Mouse (Mus musculus) kidney, embryonic 14.5 days (tissue): ENCODE measurements around the gene Ift57. TPM values are rescaled to one million over a fixed set of nuclear protein-coding genes. Genes with fewer than 3 reads are reported as not detected.

ENCODE experiments used
- ATAC-seq: fragments of 200-750 bp; cut with Nextera tagmentation; 2 replicates; pipeline ENCODE4 v1.8.0; 2017; ENCODE audit warnings: moderate number of reproducible peaks, mild to moderate bottlenecking, moderate TSS enrichment, moderate library complexity; ENCODE audit not compliant: low FRiP score, low TSS enrichment
- H3K27ac ChIP-seq: fragments of 300-500 bp; sonication (generic); 2 replicates; pipeline ENCODE4 v1.5.1; 2014; ENCODE audit warnings: low read depth, mild to moderate bottlenecking, low read length, moderate library complexity, mixed read lengths
- H3K27me3 ChIP-seq: fragments of 300-500 bp; sonication (generic); 2 replicates; pipeline ENCODE4 v1.6.1; 2014; ENCODE audit warnings: mild to moderate bottlenecking, low read length; ENCODE audit not compliant: control insufficient read depth, insufficient read depth
- H3K36me3 ChIP-seq: fragments of 300-500 bp; sonication (generic); 2 replicates; pipeline ENCODE4 v1.6.1; 2014; ENCODE audit warnings: low read length, mixed read lengths; ENCODE audit not compliant: control insufficient read depth, insufficient read depth
- H3K4me1 ChIP-seq: fragments of 300-500 bp; sonication (generic); 2 replicates; pipeline ENCODE4 v1.6.1; 2014; ENCODE audit warnings: low read length, mixed read lengths; ENCODE audit not compliant: control insufficient read depth, insufficient read depth
- H3K4me2 ChIP-seq: fragments of 300-500 bp; sonication (generic); replicated peaks from 2 replicates; pipeline ENCODE4 v1.6.1; 2014; ENCODE audit warnings: low read depth, mild to moderate bottlenecking, low read length
- H3K4me3 ChIP-seq: fragments of 300-500 bp; sonication (generic); 2 replicates; pipeline ENCODE4 v1.5.1; 2014; ENCODE audit warnings: mild to moderate bottlenecking, low read length
- H3K9ac ChIP-seq: fragments of 300-500 bp; sonication (generic); 2 replicates; pipeline ENCODE4 v1.6.1; 2014; ENCODE audit warnings: low read depth, mild to moderate bottlenecking, low read length, moderate library complexity
- H3K9me3 ChIP-seq: fragments of 300-500 bp; sonication (generic); 2 replicates; pipeline ENCODE4 v1.6.1; 2016; ENCODE audit warnings: low read length; ENCODE audit not compliant: control insufficient read depth
- WGBS: fragments of 180-500 bp; shearing (Covaris S2); extraction: QIAGEN DNeasy Blood & Tissue Kit; methylation state at CpG from one replicate; pipeline ENCODE4 v1.1.7; 2014; 5-methylcytosine and 5-hydroxymethylcytosine counted together
- polyA plus RNA-seq: library from polyadenylated mRNA; unstranded; fragments of >200 nt; fragmentation: Nextera tagmentation; extraction: Ambion mirVana; gene quantifications from 2 replicates; pipeline ENCODE4 v1.2.1, GENCODE M21; 2014

The Ift57 gene
- polyA plus RNA-seq, 1 experiment from 2014 or later, result 31.2 TPM

GRCm38 (mm10) chr16:49726216-49726615 lies 27.2 kb downstream of the Ift57 start:
- ATAC-seq, result no peak
- Histone ChIP-seq H3K27ac (no peak overlapping the region), H3K27me3 (no peaks in the 10 kb centered on the region), H3K36me3 (no peaks in the 10 kb centered on the region), H3K9ac (no peak overlapping the region), H3K9me3 (no peaks in the 10 kb centered on the region), H3K4me2 (no peak overlapping the region), H3K4me3 (no peak overlapping the region), H3K4me1 (no peaks in the 10 kb centered on the region)
- 82% methylated on average over 3 of the region's 3 CpGs for WGBS

DNA sequence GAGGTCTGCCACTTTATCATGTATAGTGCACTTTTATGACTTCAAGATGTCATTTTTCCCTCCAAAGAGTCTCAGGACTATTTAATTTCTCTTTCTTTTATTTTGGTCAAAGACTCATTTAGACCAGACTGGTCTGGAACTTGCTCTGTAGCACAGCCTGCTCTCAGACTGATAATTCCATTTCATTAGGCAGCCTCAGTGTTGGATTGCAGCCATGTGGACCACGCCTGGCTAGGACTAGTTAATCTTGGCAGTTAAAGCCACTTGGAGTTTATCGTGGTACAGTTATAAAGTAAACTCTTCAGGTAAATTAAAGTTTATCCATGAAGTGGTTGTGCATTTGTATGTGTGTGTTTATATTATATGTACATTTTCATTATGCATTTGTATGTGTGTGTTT lies 27.7 kb downstream of the Ift57 start:
- no peak overlapping the region for H3K9ac ChIP-seq
- H3K27ac ChIP-seq, result no peak overlapping the region
- H3K36me3 ChIP-seq, result no peaks in the 10 kb centered on the region
- ATAC-seq, result no peak
- H3K4me2 ChIP-seq, result no peak overlapping the region
- no peaks in the 10 kb centered on the region for H3K27me3 ChIP-seq
- H3K4me1 ChIP-seq, result no peaks in the 10 kb centered on the region
- H3K9me3 ChIP-seq, result no peaks in the 10 kb centered on the region
- WGBS, result 84% methylated on average over 2 of the region's 2 CpGs
- H3K4me3 ChIP-seq, result no peak overlapping the region

GRCm38 (mm10) chr16:49736536-49736935 lies 37.5 kb downstream of the Ift57 start:
- no peak for ATAC-seq
- WGBS, result 91% methylated on average over 9 of the region's 9 CpGs

GRCm38 (mm10) chr16:49747360-49747759 lies 48.3 kb downstream of the Ift57 start:
- 95% methylated on average over 2 of the region's 2 CpGs for WGBS
- no peaks in the 10 kb centered on the region for H3K4me1 ChIP-seq

More at GRCm38 (mm10) chr16:49736536-49736935, 37.5 kb downstream of the Ift57 start:
- Histone ChIP-seq H3K27me3 (no peaks in the 10 kb centered on the region), H3K4me1 (no peaks in the 10 kb centered on the region), H3K27ac (no peak overlapping the region), H3K36me3 (no peaks in the 10 kb centered on the region), H3K9ac (no peak overlapping the region), H3K4me3 (no peak overlapping the region), H3K4me2 (no peak overlapping the region), H3K9me3 (no peaks in the 10 kb centered on the region)

DNA sequence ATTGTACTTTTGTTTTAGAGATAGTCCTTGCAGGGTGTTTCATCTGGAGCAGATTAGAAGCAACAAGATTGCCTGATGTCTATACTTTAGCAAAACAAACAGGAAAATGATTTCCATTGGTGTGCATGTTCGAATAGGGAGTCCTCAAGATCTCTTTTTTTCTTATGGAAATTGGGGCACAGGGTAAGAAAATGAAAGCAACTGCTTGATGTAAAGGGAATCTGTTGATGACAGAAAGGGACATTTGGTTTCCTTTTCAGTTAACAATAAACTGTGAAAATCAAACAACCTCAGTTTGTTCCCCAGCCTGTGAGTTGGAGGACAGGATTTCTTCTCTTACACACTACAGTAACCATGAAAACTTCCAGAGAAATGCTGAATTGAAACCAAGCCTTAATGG lies 53.9 kb downstream of the Ift57 start:
- Histone ChIP-seq H3K4me1 (no peaks in the 10 kb centered on the region), H3K36me3 (no peaks in the 10 kb centered on the region), H3K4me3 (no peak overlapping the region), H3K27me3 (no peaks in the 10 kb centered on the region), H3K27ac (no peak overlapping the region), H3K9me3 (no peaks in the 10 kb centered on the region), H3K9ac (no peak overlapping the region), H3K4me2 (no peak overlapping the region)
- ATAC-seq, result no peak
- WGBS, result 66% methylated on average over 1 of the region's 1 CpGs

More at GRCm38 (mm10) chr16:49747360-49747759, 48.3 kb downstream of the Ift57 start:
- Histone ChIP-seq H3K9ac (no peak overlapping the region), H3K27me3 (no peaks in the 10 kb centered on the region), H3K27ac (no peak overlapping the region), H3K9me3 (no peaks in the 10 kb centered on the region), H3K4me2 (no peak overlapping the region), H3K36me3 (no peaks in the 10 kb centered on the region), H3K4me3 (no peak overlapping the region)
- no peak for ATAC-seq

- H3K4me3 ChIP-seq, result no peak overlapping the region
- WGBS, result 46% methylated on average over 3 of the region's 3 CpGs
- ATAC-seq, result no peak
- no peaks in the 10 kb centered on the region for H3K9me3 ChIP-seq
- H3K4me1 ChIP-seq, result no peaks in the 10 kb centered on the region
- H3K9ac ChIP-seq, result no peak overlapping the region
- H3K27ac ChIP-seq, result no peak overlapping the region
- H3K27me3 ChIP-seq, result no peaks in the 10 kb centered on the region
- no peaks in the 10 kb centered on the region for H3K36me3 ChIP-seq
- no peak overlapping the region for H3K4me2 ChIP-seq
Observed at GRCm38 (mm10) chr16:49753318-49753717, 54.3 kb downstream of the Ift57 start.

GRCm38 (mm10) chr16:49760517-49761203 lies 61.6 kb downstream of the Ift57 start:
- Histone ChIP-seq H3K9ac (no peak overlapping the region), H3K27me3 (no peaks in the 10 kb centered on the region), H3K4me3 (no peak overlapping the region), H3K36me3 (no peaks in the 10 kb centered on the region; the same call in 1 of the 2 replicates), H3K4me2 (no peak overlapping the region), H3K27ac (no peak overlapping the region), H3K9me3 (no peaks in the 10 kb centered on the region), H3K4me1 (no peaks in the 10 kb centered on the region)
- ATAC-seq, result no peak
- 86% methylated on average over 17 of the region's 17 CpGs for WGBS

DNA sequence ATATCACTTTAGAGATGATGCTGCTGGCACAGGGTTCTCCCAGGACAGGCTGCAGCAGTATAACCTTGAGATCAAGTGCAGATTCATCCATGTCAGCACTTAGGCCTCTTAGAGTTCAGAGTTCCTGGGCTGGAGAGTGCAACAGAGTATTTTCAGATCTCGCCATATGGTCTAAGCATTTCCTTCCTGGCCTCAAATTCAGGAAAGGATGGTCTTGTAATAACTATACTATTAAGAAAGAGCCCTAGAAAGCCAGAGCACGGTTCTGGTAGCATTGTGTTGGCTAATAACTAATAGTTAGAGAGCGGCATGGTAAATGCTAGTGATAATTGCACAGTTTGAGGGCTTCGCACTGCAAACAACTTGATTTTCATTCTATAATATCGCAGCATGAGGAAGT lies 62.9 kb downstream of the Ift57 start:
- no peak overlapping the region for H3K4me3 ChIP-seq
- 87% methylated on average over 5 of the region's 5 CpGs for WGBS
- no peak overlapping the region for H3K9ac ChIP-seq
- no peaks in the 10 kb centered on the region for H3K27me3 ChIP-seq
- no peak for ATAC-seq
- no peaks in the 10 kb centered on the region for H3K4me1 ChIP-seq
- H3K9me3 ChIP-seq, result no peaks in the 10 kb centered on the region
- H3K27ac ChIP-seq, result no peak overlapping the region
- H3K4me2 ChIP-seq, result no peak overlapping the region
- no peaks in the 10 kb centered on the region; the same call in 1 of the 2 replicates for H3K36me3 ChIP-seq

DNA sequence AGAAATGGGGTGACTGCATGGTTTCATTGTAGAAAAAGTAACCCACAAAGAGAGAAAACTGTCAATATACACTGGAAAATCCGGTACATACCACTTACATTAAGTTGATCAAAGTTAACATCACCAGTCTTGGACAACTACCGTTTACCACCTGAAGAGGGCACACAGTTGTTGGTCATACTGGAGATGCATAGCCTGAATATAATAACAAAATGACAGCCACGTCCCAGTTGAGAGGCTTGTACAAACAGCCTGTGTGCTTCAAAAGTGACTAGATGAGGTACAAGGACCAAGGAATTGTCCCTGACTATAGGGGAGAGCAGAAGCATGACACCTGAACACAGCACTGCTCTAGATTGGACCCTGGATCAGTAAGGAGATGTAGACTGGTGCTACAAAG lies 67.3 kb downstream of the Ift57 start:
- Histone ChIP-seq H3K36me3 (no peaks in the 10 kb centered on the region; the same call in 1 of the 2 replicates), H3K9ac (no peak overlapping the region), H3K9me3 (no peaks in the 10 kb centered on the region), H3K4me2 (no peak overlapping the region), H3K4me3 (no peak overlapping the region), H3K4me1 (no peaks in the 10 kb centered on the region), H3K27me3 (no peaks in the 10 kb centered on the region), H3K27ac (no peak overlapping the region)
- ATAC-seq, result no peak
- 68% methylated on average over 3 of the region's 3 CpGs for whole genome bisulfite sequencing
